Mouse (Mus musculus) cerebellum, postnatal 25 days (tissue): ENCODE measurements around the gene Olfr1163.
"Not testable (repeated sequence)": the region's sequence is repeated elsewhere in the genome, so short reads cannot be mapped to it uniquely, and the experiment has no call there.

Experiments
- DNase-seq, 2 experiments: peaks; one replicate each; pipeline ENCODE4 v3.0.0; 2021; ENCODE audit warnings: mixed read lengths in 2 of 2

The Olfr1163 gene

GRCm38 (mm10) chr2:88071730-88072129 is at the start of gene Olfr1163:
Gene Olfr1163 (minus strand): TSS chr2:88071830.
- DNase-seq, result no peak

- DNase-seq, result no peak
Measured at GRCm38 (mm10) chr2:88093866-88094265, 22.2 kb upstream of the Olfr1163 start, which contains the start of gene Olfr1164. Gene Olfr1164 (minus strand): TSS chr2:88093966.

GRCm38 (mm10) chr2:88063587-88063986 is 8.0 kb downstream of the Olfr1163 start:
- no peak for DNase-seq

GRCm38 (mm10) chr2:88051029-88051428 is 20.6 kb downstream of the Olfr1163 start, which contains the start of gene Olfr1162:
Gene Olfr1162 (minus strand): TSS chr2:88051129.
- DNase-seq, result no peak

- DNase-seq, result no peak
Measured at GRCm38 (mm10) chr2:88037599-88037998, 34.0 kb downstream of the Olfr1163 start, which contains the start of gene Olfr73. Gene Olfr73 (minus strand): TSS chr2:88037699.

DNA sequence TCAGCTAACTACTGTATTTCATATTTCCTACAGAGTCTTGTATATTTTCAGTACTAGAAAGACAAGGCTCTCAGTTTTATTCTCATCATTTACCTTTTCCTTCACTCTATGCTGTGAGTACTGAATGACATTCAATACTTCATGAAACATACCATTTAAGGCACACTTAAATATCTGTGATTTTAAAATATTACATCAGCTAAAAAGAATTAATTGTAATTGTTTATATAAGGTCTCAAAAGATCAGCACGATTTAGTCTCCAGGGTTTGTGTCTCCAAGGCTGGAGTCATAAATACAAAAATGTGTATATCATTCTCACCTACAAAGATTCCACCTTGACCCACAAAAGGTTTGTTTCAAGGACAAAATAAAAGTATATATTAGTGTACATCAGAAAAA is 49.2 kb downstream of the Olfr1163 start, which contains the start of gene Olfr1161:
Gene Olfr1161, plus strand, starts transcription at position 301 of the 400 bp plus-strand sequence.
- not testable (repeated sequence) for DNase-seq
